Mouse (Mus musculus) midbrain, postnatal 0 days (tissue): ENCODE measurements at regions not wholly inside any gene's neighbourhood (a gene's known extent, or its start where the extent isn't known, plus 50 kb on each side); places are given as distances from the start of the nearest gene placed in this dataset.

ENCODE experiments used
- ATAC-seq: fragments of 200-750 bp; cut with Nextera tagmentation; 2 replicates; pipeline ENCODE4 v1.8.0; 2017; ENCODE audit warnings: moderate number of reproducible peaks, mild to moderate bottlenecking, moderate TSS enrichment, moderate library complexity; ENCODE audit not compliant: low FRiP score
- DNase-seq: peaks from one replicate; pipeline ENCODE4 v3.0.0-alpha.2; 2015; ENCODE audit warnings: low spot score
- H3K27ac ChIP-seq: fragments of 300-500 bp; sonication (generic); 2 replicates; pipeline ENCODE4 v1.5.1; 2014; ENCODE audit warnings: low read depth, mild to moderate bottlenecking, low read length, mixed read lengths
- H3K27me3 ChIP-seq: fragments of 300-500 bp; sonication (generic); 2 replicates; pipeline ENCODE4 v1.6.1; 2014; ENCODE audit warnings: low read length, control low read depth, mixed read lengths; ENCODE audit not compliant: insufficient read depth
- H3K36me3 ChIP-seq: fragments of 300-500 bp; sonication (generic); 2 replicates; pipeline ENCODE4 v1.6.1; 2014; ENCODE audit warnings: low read length, control low read depth, mixed read lengths; ENCODE audit not compliant: insufficient read depth
- H3K4me1 ChIP-seq: fragments of 300-500 bp; sonication (generic); 2 replicates; pipeline ENCODE4 v1.6.1; 2014; ENCODE audit warnings: mild to moderate bottlenecking, control low read depth, antibody characterized with exemption, low read length, mixed read lengths; ENCODE audit not compliant: insufficient read depth
- H3K4me2 ChIP-seq: fragments of 300-500 bp; sonication (generic); 2 replicates; pipeline ENCODE4 v1.6.1; 2014; ENCODE audit warnings: low read depth, mild to moderate bottlenecking, low read length, mixed read lengths; ENCODE audit not compliant: poor library complexity, severe bottlenecking
- H3K4me3 ChIP-seq: fragments of 300-500 bp; sonication (generic); 2 replicates; pipeline ENCODE4 v1.5.1; 2014; ENCODE audit warnings: low read depth, mild to moderate bottlenecking, low read length, moderate library complexity
- H3K9ac ChIP-seq: fragments of 300-500 bp; sonication (generic); replicated peaks from 2 replicates; pipeline ENCODE4 v1.6.1; 2014; ENCODE audit warnings: mild to moderate bottlenecking, low read length, moderate library complexity, mixed read lengths; ENCODE audit not compliant: poor library complexity, severe bottlenecking
- H3K9me3 ChIP-seq: fragments of 300-500 bp; sonication (generic); 2 replicates; pipeline ENCODE4 v1.6.1; 2016; ENCODE audit warnings: low read length, control low read depth
- CTCF ChIP-seq: IDR thresholded peaks from 2 replicates; pipeline ENCODE4 v1.5.1; 2016; ENCODE audit warnings: antibody characterized with exemption, mild to moderate bottlenecking
- WGBS: fragments of 180-500 bp; shearing (Covaris S2); extraction: QIAGEN DNeasy Blood & Tissue Kit; methylation state at CpG from one replicate; pipeline ENCODE4 v1.1.7; 2014; 5-methylcytosine and 5-hydroxymethylcytosine counted together

DNA sequence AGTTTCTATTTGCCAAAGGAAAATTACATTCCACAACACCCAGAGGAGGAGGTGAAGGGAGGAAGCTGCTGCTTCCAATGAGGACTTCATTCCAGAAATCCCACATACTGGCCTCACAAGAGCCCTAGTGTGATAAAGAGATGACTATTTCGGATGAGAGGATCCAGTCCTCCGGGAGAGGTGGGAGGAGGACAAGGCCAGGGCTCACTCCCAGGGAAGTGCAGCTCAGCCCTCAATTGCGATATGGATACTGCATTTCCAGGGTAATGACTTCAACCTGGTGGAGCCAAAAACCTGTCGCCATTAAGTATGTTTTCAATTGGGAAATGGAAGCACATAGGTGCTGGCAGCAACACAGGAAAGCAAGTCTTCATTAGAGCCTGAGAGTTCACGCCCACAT is 74.7 kb upstream of the Dynlrb2 start:
- 89% methylated on average over 5 of the region's 5 CpGs for WGBS
- Histone ChIP-seq H3K36me3 (no peaks in the 10 kb centered on the region), H3K4me3 (no peak overlapping the region), H3K9ac (no peak overlapping the region), H3K4me1 (no peaks in the 10 kb centered on the region), H3K27me3 (no peaks in the 10 kb centered on the region), H3K4me2 (no peak overlapping the region), H3K27ac (no peak overlapping the region), H3K9me3 (no peaks in the 10 kb centered on the region)
- TF ChIP-seq CTCF: no peak
- ATAC-seq (no peak), DNase-seq (no peak)

DNA sequence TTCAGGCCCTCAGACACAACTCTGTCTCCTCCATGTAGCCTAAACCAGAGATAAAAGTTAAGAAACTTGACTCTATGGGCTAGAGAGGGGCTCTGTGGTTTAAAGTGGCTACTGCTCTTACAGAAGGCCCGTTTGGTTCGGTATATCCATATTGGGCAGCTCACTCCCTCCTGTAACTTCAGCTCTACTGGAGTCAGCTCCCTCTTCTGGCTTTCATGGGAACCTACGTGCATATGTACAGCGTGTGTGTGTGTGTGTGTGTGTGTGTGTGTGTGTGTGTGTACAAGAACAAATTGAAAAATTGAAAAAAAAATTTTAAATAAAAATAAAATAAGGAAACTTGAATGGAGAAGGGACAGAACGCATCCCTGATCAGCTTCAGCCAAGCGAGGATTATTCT is 75.1 kb upstream of the Dynlrb2 start:
- Histone ChIP-seq H3K27me3 (no peaks in the 10 kb centered on the region), H3K9me3 (no peaks in the 10 kb centered on the region), H3K27ac (no peak overlapping the region), H3K4me2 (no peak overlapping the region), H3K36me3 (no peaks in the 10 kb centered on the region), H3K4me3 (no peak overlapping the region), H3K4me1 (no peaks in the 10 kb centered on the region), H3K9ac (no peak overlapping the region)
- no peak for DNase-seq
- no peak for ATAC-seq
- TF ChIP-seq CTCF: peak; percentile 55
- WGBS: 80% methylated on average over 6 of the region's 6 CpGs

DNA sequence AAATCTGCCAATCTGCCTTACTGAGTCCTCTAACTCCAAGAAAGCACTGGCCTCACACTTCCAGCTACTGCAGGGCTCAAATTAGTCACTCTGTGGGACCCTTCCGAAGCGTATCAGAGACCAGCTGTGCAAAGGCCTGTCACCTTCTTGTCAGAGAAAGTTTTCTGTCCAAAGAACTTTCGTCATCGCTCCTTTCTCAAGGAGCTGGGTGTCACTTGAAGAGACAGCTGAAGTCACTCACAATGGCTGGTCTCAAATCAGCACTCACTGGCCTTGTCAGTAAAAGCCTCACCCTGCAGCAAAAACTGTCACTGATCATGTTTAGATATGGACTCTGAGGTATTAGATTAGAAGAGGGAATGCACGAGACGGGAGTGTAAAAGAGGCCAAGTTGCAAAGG is 81.9 kb upstream of the Dynlrb2 start:
- DNase-seq (no peak), ATAC-seq (no peak)
- H3K27me3 ChIP-seq: no peaks in the 10 kb centered on the region
- no peak overlapping the region for H3K27ac ChIP-seq
- no peak overlapping the region for H3K4me2 ChIP-seq
- WGBS: 57% methylated on average over 6 of the region's 6 CpGs
- TF ChIP-seq CTCF: no peak
- no peaks in the 10 kb centered on the region for H3K9me3 ChIP-seq
- H3K4me3 ChIP-seq: no peak overlapping the region
- no peaks in the 10 kb centered on the region for H3K4me1 ChIP-seq
- H3K9ac ChIP-seq: no peak overlapping the region
- no peaks in the 10 kb centered on the region for H3K36me3 ChIP-seq

GRCm38 (mm10) chr8:116412703-116413102 is 92.1 kb upstream of the Dynlrb2 start:
- Histone ChIP-seq H3K36me3 (no peaks in the 10 kb centered on the region), H3K9me3 (no peaks in the 10 kb centered on the region), H3K4me2 (peak overlapping the region; percentile 30), H3K9ac (0 out of 2 replicates have a peak overlapping the region, but pooled peaks have one; percentile 8), H3K4me1 (peaks cover 4% of the 10 kb centered on the region; the same call in 1 of the 2 replicates), H3K4me3 (no peak overlapping the region), H3K27me3 (no peaks in the 10 kb centered on the region), H3K27ac (no peak overlapping the region)
- DNase-seq (no peak), ATAC-seq (no peak)
- no peak for TF ChIP-seq CTCF
- 7% methylated on average over 12 of the region's 12 CpGs for WGBS

GRCm38 (mm10) chr8:116410041-116410440 is 94.7 kb upstream of the Dynlrb2 start:
- Histone ChIP-seq H3K4me1 (peaks cover 4% of the 10 kb centered on the region; the same call in 1 of the 2 replicates), H3K4me2 (no peak overlapping the region), H3K4me3 (no peak overlapping the region), H3K9ac (no peak overlapping the region), H3K27me3 (no peaks in the 10 kb centered on the region), H3K36me3 (no peaks in the 10 kb centered on the region), H3K27ac (no peak overlapping the region), H3K9me3 (no peaks in the 10 kb centered on the region)
- WGBS: 77% methylated on average over 5 of the region's 5 CpGs
- DNase-seq (no peak), ATAC-seq (no peak)
- no peak for TF ChIP-seq CTCF

- Histone ChIP-seq H3K4me2 (no peak overlapping the region), H3K27ac (no peak overlapping the region), H3K27me3 (no peaks in the 10 kb centered on the region), H3K9ac (no peak overlapping the region), H3K4me1 (peaks cover 4% of the 10 kb centered on the region; the same call in 1 of the 2 replicates), H3K4me3 (no peak overlapping the region), H3K9me3 (no peaks in the 10 kb centered on the region), H3K36me3 (no peaks in the 10 kb centered on the region)
- DNase-seq (no peak), ATAC-seq (no peak)
- 80% methylated on average over 6 of the region's 6 CpGs for WGBS
- TF ChIP-seq CTCF: no peak
Measured at GRCm38 (mm10) chr8:116409011-116409410, 95.8 kb upstream of the Dynlrb2 start.
